Mouse (Mus musculus) embryonic facial prominence, embryonic 14.5 days (tissue): Measurements from ENCODE around the gene Heyl. TPM values are rescaled to one million over a fixed set of nuclear protein-coding genes. Genes with fewer than 3 reads are reported as not detected.

Experiments
- ATAC-seq: fragments of 200-750 bp; cut with Nextera tagmentation; 2 replicates; pipeline ENCODE4 v1.8.0; 2017; ENCODE audit warnings: low read depth, moderate number of reproducible peaks, moderate TSS enrichment
- DNase-seq: peaks from one replicate; pipeline ENCODE4 v3.0.0-alpha.2; 2015; ENCODE audit warnings: low spot score
- H3K27ac ChIP-seq: fragments of 300-500 bp; sonication (generic); replicated peaks from 2 replicates; pipeline ENCODE4 v1.5.1; 2014; ENCODE audit warnings: low read depth, mild to moderate bottlenecking, low read length, moderate library complexity
- H3K27me3 ChIP-seq: fragments of 300-500 bp; sonication (generic); replicated peaks from 2 replicates; pipeline ENCODE4 v1.6.1; 2014; ENCODE audit warnings: low read length; ENCODE audit not compliant: control insufficient read depth, insufficient read depth
- H3K36me3 ChIP-seq: fragments of 300-500 bp; sonication (generic); 2 replicates; pipeline ENCODE4 v1.6.1; 2014; ENCODE audit warnings: low read length, mixed read lengths; ENCODE audit not compliant: control insufficient read depth, insufficient read depth
- H3K4me1 ChIP-seq: fragments of 300-500 bp; sonication (generic); 2 replicates; pipeline ENCODE4 v1.6.1; 2014; ENCODE audit warnings: antibody characterized with exemption, low read length; ENCODE audit not compliant: control insufficient read depth, insufficient read depth
- H3K4me2 ChIP-seq: fragments of 300-500 bp; sonication (generic); 2 replicates; pipeline ENCODE4 v1.6.1; 2014; ENCODE audit warnings: low read depth, mild to moderate bottlenecking, low read length, moderate library complexity, mixed read lengths
- H3K4me3 ChIP-seq: fragments of 300-500 bp; sonication (generic); 2 replicates; pipeline ENCODE4 v1.5.1; 2014; ENCODE audit warnings: low read depth, mild to moderate bottlenecking, low read length
- H3K9ac ChIP-seq: fragments of 300-500 bp; sonication (generic); 2 replicates; pipeline ENCODE4 v1.6.1; 2014; ENCODE audit warnings: low read depth, mild to moderate bottlenecking, low read length, moderate library complexity, mixed read lengths
- H3K9me3 ChIP-seq: fragments of 300-500 bp; sonication (generic); 2 replicates; pipeline ENCODE4 v1.6.1; 2016; ENCODE audit warnings: low read length; ENCODE audit not compliant: control insufficient read depth
- WGBS: fragments of 180-500 bp; shearing (Covaris S2); extraction: QIAGEN DNeasy Blood & Tissue Kit; methylation state at CpG from one replicate; pipeline ENCODE4 v1.1.7; 2014; 5-methylcytosine and 5-hydroxymethylcytosine counted together
- polyA plus RNA-seq: library from polyadenylated mRNA; unstranded; fragments of >200 nt; fragmentation: Nextera tagmentation; extraction: Ambion mirVana; gene quantifications from 2 replicates; pipeline ENCODE4 v1.2.1, GENCODE M21; 2014

Gene Heyl
- polyA plus RNA-seq: 18.4 and 19.1 TPM in 2 replicates

DNA sequence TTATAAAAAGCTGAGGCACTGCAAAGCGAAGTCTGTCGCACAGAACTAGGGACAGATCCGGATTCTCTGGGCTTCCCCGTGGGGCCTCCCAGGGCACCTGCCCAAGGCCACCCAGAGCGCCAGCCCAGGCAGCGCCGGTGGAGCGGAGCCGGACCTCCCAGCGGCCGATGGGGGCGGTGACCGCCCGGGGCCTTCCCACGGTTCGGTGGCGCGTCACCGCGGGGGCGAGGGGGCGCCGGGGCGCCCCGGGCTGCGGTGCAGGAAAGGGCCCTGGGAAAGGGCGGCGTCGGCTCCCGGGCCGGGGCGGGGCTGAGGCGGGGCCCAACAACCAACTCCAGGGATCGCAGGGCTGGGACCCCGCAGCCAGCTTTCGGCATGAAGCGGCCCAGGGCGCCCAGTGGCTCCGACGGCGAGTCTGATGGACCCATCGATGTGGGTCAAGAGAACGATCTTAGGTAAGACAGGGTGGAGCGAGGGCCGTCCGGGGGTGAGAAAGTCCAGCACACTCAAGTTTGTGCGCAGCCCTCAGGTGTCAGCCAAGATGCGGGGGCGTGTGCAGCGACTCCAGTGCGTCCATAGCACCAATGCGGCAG is at the start of gene Heyl:
TSS of gene Heyl (plus strand) at position 65 of the 593 bp plus-strand sequence.
- H3K9me3 ChIP-seq: no peaks in the 10 kb centered on the region
- peak within 1 kb of the TSS; percentile 83 for H3K4me2 ChIP-seq
- peaks cover 33% of the 10 kb centered on the region for H3K27me3 ChIP-seq
- H3K4me3 ChIP-seq: peak within 1 kb of the TSS; percentile 46
- H3K36me3 ChIP-seq: no peaks in the 10 kb centered on the region
- H3K4me1 ChIP-seq: peaks cover 22% of the 10 kb centered on the region
- H3K27ac ChIP-seq: no peak within 1 kb of the TSS
- peak; percentile 76 for ATAC-seq
- 3% methylated on average over 20 of the region's 52 CpGs for WGBS
- DNase-seq: peak; percentile 24
- H3K9ac ChIP-seq: peak within 1 kb of the TSS; percentile 61

GRCm38 (mm10) chr4:123184816-123185215 is 48.5 kb upstream of the Heyl start:
- DNase-seq (no peak), ATAC-seq (no peak)
- peaks cover 62% of the 10 kb centered on the region for H3K27me3 ChIP-seq
- H3K27ac ChIP-seq: no peak overlapping the region
- peaks cover 12% of the 10 kb centered on the region; the same call in 1 of the 2 replicates for H3K4me1 ChIP-seq
- H3K9me3 ChIP-seq: no peaks in the 10 kb centered on the region
- H3K36me3 ChIP-seq: no peaks in the 10 kb centered on the region
- H3K4me3 ChIP-seq: no peak overlapping the region
- H3K9ac ChIP-seq: no peak overlapping the region
- 44% methylated on average over 3 of the region's 3 CpGs for WGBS
- no peak overlapping the region for H3K4me2 ChIP-seq

DNA sequence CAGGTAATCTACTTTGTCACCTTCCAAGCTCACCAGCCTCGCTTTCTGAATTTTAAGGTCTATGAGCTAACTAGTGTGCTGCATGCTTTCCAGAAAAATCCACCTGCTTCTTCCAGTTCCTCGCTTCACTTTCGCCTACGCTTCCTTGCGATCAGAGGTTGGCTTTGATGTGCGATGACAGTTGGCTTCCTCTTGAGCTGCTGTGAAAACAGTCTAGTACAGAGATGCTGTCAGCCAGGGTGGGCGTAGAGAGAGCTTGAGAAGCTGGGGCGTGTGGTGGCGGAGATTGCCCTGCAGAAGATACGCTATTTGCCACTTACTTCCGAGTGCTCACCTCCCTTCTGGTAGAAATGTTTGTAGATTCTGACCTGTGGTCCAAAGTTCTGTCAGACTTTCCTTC is 41.0 kb upstream of the Heyl start:
- no peak overlapping the region for H3K4me3 ChIP-seq
- DNase-seq (no peak), ATAC-seq (no peak)
- no peaks in the 10 kb centered on the region for H3K36me3 ChIP-seq
- H3K4me2 ChIP-seq: no peak overlapping the region
- H3K27ac ChIP-seq: no peak overlapping the region
- H3K27me3 ChIP-seq: no peaks in the 10 kb centered on the region
- H3K4me1 ChIP-seq: no peaks in the 10 kb centered on the region
- no peaks in the 10 kb centered on the region for H3K9me3 ChIP-seq
- 70% methylated on average over 11 of the region's 11 CpGs for WGBS
- no peak overlapping the region for H3K9ac ChIP-seq

GRCm38 (mm10) chr4:123193791-123194190 is 39.6 kb upstream of the Heyl start:
- no peak for ATAC-seq
- H3K4me2 ChIP-seq: no peak overlapping the region
- no peaks in the 10 kb centered on the region for H3K4me1 ChIP-seq
- H3K36me3 ChIP-seq: no peaks in the 10 kb centered on the region
- 84% methylated on average over 11 of the region's 11 CpGs for WGBS
- H3K9me3 ChIP-seq: no peaks in the 10 kb centered on the region
- no peak overlapping the region for H3K9ac ChIP-seq
- DNase-seq: no peak
- H3K4me3 ChIP-seq: no peak overlapping the region
- no peak overlapping the region for H3K27ac ChIP-seq
- 0 out of 2 replicates have a peak, but pooled peaks cover 9% of the 10 kb centered on the region for H3K27me3 ChIP-seq

GRCm38 (mm10) chr4:123196695-123197094 is 36.7 kb upstream of the Heyl start:
- H3K27me3 ChIP-seq: peaks cover 19% of the 10 kb centered on the region
- H3K36me3 ChIP-seq: no peaks in the 10 kb centered on the region
- no peak overlapping the region for H3K27ac ChIP-seq
- peaks cover 9% of the 10 kb centered on the region; the same call in 1 of the 2 replicates for H3K4me1 ChIP-seq
- 37% methylated on average over 6 of the region's 6 CpGs for WGBS
- DNase-seq (no peak), ATAC-seq (no peak)
- H3K9me3 ChIP-seq: no peaks in the 10 kb centered on the region
- H3K9ac ChIP-seq: no peak overlapping the region
- H3K4me3 ChIP-seq: no peak overlapping the region
- H3K4me2 ChIP-seq: no peak overlapping the region

- Histone ChIP-seq H3K4me1 (peaks cover 11% of the 10 kb centered on the region; the same call in 1 of the 2 replicates), H3K27me3 (peaks cover 32% of the 10 kb centered on the region), H3K4me2 (peak overlapping the region; percentile 85), H3K27ac (no peak overlapping the region), H3K4me3 (peak overlapping the region; percentile 41), H3K9ac (peak overlapping the region; percentile 57; the same call in 1 of the 2 replicates), H3K36me3 (no peaks in the 10 kb centered on the region), H3K9me3 (no peaks in the 10 kb centered on the region)
- ATAC-seq (peak; percentile 83), DNase-seq (peak; percentile 78)
- WGBS: 3% methylated on average over 15 of the region's 15 CpGs
Measured at GRCm38 (mm10) chr4:123200771-123201185, 32.6 kb upstream of the Heyl start.

DNA sequence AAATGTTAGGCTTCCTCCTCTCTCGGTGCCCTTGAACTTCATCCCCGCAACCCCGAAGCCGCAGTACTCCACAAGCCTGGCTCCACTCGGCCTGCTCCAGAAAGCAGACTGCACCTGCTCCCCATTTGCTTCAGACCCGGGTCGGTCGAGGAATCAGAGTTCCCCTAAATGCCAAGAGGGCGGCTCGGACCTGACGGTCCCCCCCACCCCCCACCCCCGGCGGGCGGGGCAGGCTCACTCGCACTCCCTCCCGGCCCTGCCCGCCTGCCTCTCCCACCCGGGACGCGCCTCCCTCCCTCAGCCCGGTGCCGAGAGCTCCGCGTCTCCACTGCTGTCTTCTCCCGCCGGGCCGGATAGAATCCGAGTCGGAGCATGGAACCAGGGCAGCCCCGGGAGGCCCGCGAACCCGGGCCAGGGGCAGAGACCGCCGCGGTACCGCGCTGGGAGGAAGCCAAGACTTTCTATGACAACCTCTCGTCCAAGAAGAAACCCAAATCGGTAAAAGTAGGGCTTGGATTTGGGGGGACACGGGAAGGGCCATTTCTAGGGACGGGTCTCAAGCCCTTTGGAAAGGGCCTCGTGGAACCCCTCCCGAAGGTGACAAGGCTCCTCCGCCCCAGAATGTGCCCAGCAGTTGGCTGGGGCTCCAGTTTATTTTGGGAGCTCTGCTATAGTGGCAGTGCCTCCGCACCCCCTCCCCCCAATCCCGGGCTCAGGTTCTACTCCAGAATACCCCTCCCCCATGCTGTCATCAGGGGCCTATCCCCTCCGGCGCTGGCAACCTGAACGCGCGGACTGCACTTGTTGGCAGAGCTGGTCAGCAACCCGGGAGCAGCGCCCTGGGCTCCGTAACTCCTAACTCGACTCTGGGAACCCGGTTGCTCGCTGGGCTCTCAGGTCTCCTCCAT is 31.9 kb upstream of the Heyl start, which contains the start of gene Nt5c1a:
TSS of gene Nt5c1a (plus strand) at position 319 of the 908 bp plus-strand sequence.
- Histone ChIP-seq H3K9me3 (no peaks in the 10 kb centered on the region), H3K4me2 (peak within 1 kb of the TSS; percentile 85), H3K27ac (no peak within 1 kb of the TSS), H3K36me3 (no peaks in the 10 kb centered on the region), H3K9ac (peak within 1 kb of the TSS; percentile 57), H3K4me1 (peaks cover 11% of the 10 kb centered on the region; the same call in 1 of the 2 replicates), H3K27me3 (peaks cover 32% of the 10 kb centered on the region), H3K4me3 (peak within 1 kb of the TSS; percentile 41)
- WGBS: 3% methylated on average over 41 of the region's 58 CpGs
- peak; percentile 37 for ATAC-seq
- no peak for DNase-seq

DNA sequence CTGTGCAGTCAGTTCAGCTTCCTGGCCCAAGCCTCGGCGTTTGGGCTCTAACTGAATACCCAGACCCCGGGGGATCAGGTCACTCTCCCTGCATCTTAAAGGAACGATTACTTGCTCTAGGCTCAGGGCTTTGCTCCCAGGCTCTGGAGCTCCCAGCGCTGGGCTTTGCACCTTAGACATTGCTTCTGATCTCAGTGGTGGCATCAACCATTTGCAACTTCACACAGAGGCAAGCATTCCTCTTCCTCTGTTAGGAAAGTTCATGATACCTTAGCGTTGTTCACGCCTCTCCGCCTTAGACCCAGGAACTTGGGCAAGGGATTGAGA is 31.3 kb upstream of the Heyl start:
- H3K27ac ChIP-seq: no peak overlapping the region
- WGBS: 13% methylated on average over 8 of the region's 8 CpGs
- peak overlapping the region; percentile 41; the same call in 1 of the 2 replicates for H3K4me3 ChIP-seq
- no peaks in the 10 kb centered on the region for H3K9me3 ChIP-seq
- no peak for ATAC-seq
- no peaks in the 10 kb centered on the region for H3K36me3 ChIP-seq
- H3K27me3 ChIP-seq: peaks cover 32% of the 10 kb centered on the region
- H3K4me2 ChIP-seq: peak overlapping the region; percentile 85; the same call in 1 of the 2 replicates
- peaks cover 11% of the 10 kb centered on the region; the same call in 1 of the 2 replicates for H3K4me1 ChIP-seq
- DNase-seq: no peak
- H3K9ac ChIP-seq: no peak overlapping the region
